Mouse (Mus musculus) CH12.LX (cell line): Measurements from ENCODE around the gene Arhgef3.

Experiments used
- CTCF ChIP-seq, 2 experiments: IDR thresholded peaks in 1 of 2; conservative IDR thresholded peaks in 1 of 2; 2 replicates each; pipeline ENCODE4 v1.5.1; 2011 to 2012; ENCODE audit warnings: low read depth in 2 of 2, low read length in 2 of 2, improper control_type of control experiment in 1 of 2, inconsistent platforms in 1 of 2, mild to moderate bottlenecking in 1 of 2, moderate library complexity in 1 of 2
- EP300 ChIP-seq: IDR thresholded peaks from 2 replicates; pipeline ENCODE4 v1.6.1; 2011; ENCODE audit warnings: low read length, improper control_type of control experiment
- GABPA ChIP-seq: IDR thresholded peaks from 2 replicates; pipeline ENCODE4 v1.6.1; 2012; ENCODE audit warnings: low read depth, low read length, improper control_type of control experiment, inconsistent platforms; ENCODE audit not compliant: insufficient replicate concordance
- JUN ChIP-seq: IDR thresholded peaks from 2 replicates; pipeline ENCODE4 v1.6.1; 2011; ENCODE audit warnings: low read depth, mild to moderate bottlenecking, low read length, improper control_type of control experiment, moderate library complexity; ENCODE audit not compliant: insufficient read depth
- MAX ChIP-seq: IDR thresholded peaks from 2 replicates; pipeline ENCODE4 v1.6.1; 2011; ENCODE audit warnings: low read length, improper control_type of control experiment
- POLR2A ChIP-seq: IDR thresholded peaks from 2 replicates; pipeline ENCODE4 v1.6.1; 2011; ENCODE audit warnings: low read depth, mild to moderate bottlenecking, improper control_type of control experiment, low read length
- RAD21 ChIP-seq: IDR thresholded peaks from 2 replicates; pipeline ENCODE4 v1.6.1; 2011; ENCODE audit warnings: low read depth, mild to moderate bottlenecking, low read length, improper control_type of control experiment, moderate library complexity
- RCOR1 ChIP-seq: conservative IDR thresholded peaks from 2 replicates; pipeline ENCODE4 v1.6.1; 2012; ENCODE audit warnings: low read depth, mild to moderate bottlenecking, inconsistent platforms, low read length, improper control_type of control experiment
- TBP ChIP-seq: conservative IDR thresholded peaks from 2 replicates; pipeline ENCODE4 v1.6.1; 2011; ENCODE audit warnings: low read depth, low read length, improper control_type of control experiment
- TCF12 ChIP-seq: IDR thresholded peaks from 2 replicates; pipeline ENCODE4 v1.6.1; 2014; ENCODE audit warnings: low read depth, mild to moderate bottlenecking, inconsistent platforms, low read length, improper control_type of control experiment
- USF2 ChIP-seq: conservative IDR thresholded peaks from 2 replicates; pipeline ENCODE4 v1.6.1; 2011; ENCODE audit warnings: low read depth, low read length, improper control_type of control experiment

DNA sequence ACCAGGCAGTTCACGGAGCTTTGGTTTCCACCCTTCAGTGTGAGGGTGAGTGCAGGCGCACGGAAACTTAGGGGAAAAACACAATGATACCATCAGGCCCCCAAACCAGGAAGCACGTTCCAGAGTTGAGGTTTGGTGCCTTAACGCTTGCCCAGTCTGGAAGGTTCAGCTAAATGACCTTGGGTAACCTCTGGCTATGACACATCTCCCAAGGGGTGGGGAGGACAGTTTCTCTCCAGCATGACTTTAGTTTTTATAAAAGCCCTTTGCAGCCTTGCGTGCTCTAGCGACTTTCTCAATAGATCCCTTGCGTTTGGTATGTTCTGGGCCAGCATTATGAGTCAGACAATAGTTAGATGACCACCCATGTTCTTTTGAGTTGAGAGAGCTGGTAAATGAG lies 8.8 kb downstream of the Arhgef3 start:
- TF ChIP-seq CTCF (conservative IDR thresholded peaks at IDR 0.05 in 1 of 2, IDR thresholded peaks at IDR 0.05 in 1 of 2; ENCODE audit: low read depth in 2 of 2, low read length in 2 of 2): no peak
- TF ChIP-seq RCOR1: no peak
- TF ChIP-seq POLR2A: no peak
- peak; percentile 42; the same call in 1 of the 2 replicates for TF ChIP-seq TCF12
- peak; percentile 80 for TF ChIP-seq EP300
- TF ChIP-seq JUN: peak; percentile 41; the same call in 1 of the 2 replicates
- no peak for TF ChIP-seq USF2
- no peak for TF ChIP-seq GABPA
- TF ChIP-seq TBP: no peak
- peak; percentile 65 for TF ChIP-seq MAX
- TF ChIP-seq RAD21: no peak
